Mouse (Mus musculus): ENCODE results near the gene Maip1.

- TF ChIP-seq POLR2A (IDR thresholded peaks at IDR 0.05; ENCODE audit: low read depth, low read length) = no peak
- no peak for TF ChIP-seq CTCF (IDR thresholded peaks at IDR 0.05; ENCODE audit: extremely low read depth, insufficient read length, insufficient replicate concordance, low read depth, low read length)
Measured at GRCm38 (mm10) chr1:57392417-57392816, 13.7 kb upstream of the Maip1 start.
